Mouse (Mus musculus) small intestine, adult 2 months (tissue): ENCODE results near the gene Ep300. TPM values are rescaled to one million over a fixed set of nuclear protein-coding genes. Genes with fewer than 3 reads are reported as not detected.

Source experiments
- H3K27ac ChIP-seq: fragments of 200-500 bp; 2 replicates; pipeline ENCODE4 v1.5.1; 2012; ENCODE audit warnings: low read depth, low read length, control low read depth, inconsistent platforms; ENCODE audit not compliant: insufficient read depth
- H3K27me3 ChIP-seq: fragments of 200-500 bp; 2 replicates; pipeline ENCODE4 v1.6.1; 2012; ENCODE audit warnings: mild to moderate bottlenecking, moderate library complexity, low read length, inconsistent platforms; ENCODE audit not compliant: control insufficient read depth, insufficient read depth
- H3K36me3 ChIP-seq: fragments of 200-500 bp; 2 replicates; pipeline ENCODE4 v1.6.1; 2012; ENCODE audit warnings: mild to moderate bottlenecking, low read length, control low read depth, inconsistent platforms; ENCODE audit not compliant: control insufficient read depth, insufficient read depth
- H3K4me1 ChIP-seq: fragments of 200-500 bp; 2 replicates; pipeline ENCODE4 v1.6.1; 2012; ENCODE audit warnings: low read length, inconsistent platforms, mixed read lengths; ENCODE audit not compliant: control insufficient read depth, insufficient read depth, insufficient read length
- H3K4me3 ChIP-seq: fragments of 200-500 bp; 2 replicates; pipeline ENCODE4 v1.5.1; 2012; ENCODE audit warnings: low read depth, mild to moderate bottlenecking, control low read depth, inconsistent platforms, low read length, moderate library complexity
- CTCF ChIP-seq: fragments of 200-500 bp; IDR thresholded peaks from 2 replicates; pipeline ENCODE4 v1.5.1; 2012; ENCODE audit warnings: low read depth, mild to moderate bottlenecking, control low read depth, inconsistent platforms, low read length, moderate library complexity, mixed read lengths; ENCODE audit not compliant: insufficient replicate concordance, insufficient read length; ENCODE audit errors: extremely low read depth
- POLR2A ChIP-seq: fragments of 200-500 bp; IDR thresholded peaks from 2 replicates; pipeline ENCODE4 v1.6.1; 2012; ENCODE audit warnings: low read depth, mild to moderate bottlenecking, control low read depth, inconsistent platforms, low read length, moderate library complexity
- WGBS: fragments of 180-500 bp; shearing (Covaris S2); methylation state at CpG from one replicate; pipeline ENCODE4 v1.1.7; 2018; 5-methylcytosine and 5-hydroxymethylcytosine counted together
- polyA plus RNA-seq: library from polyadenylated mRNA; depleted of rRNA; stranded (reverse); fragments of >200 nt; gene quantifications from 2 replicates; pipeline ENCODE4 v1.2.3, GENCODE M21; 2012

Gene Ep300
- polyA plus RNA-seq, 1 experiment: 33.3 TPM

- no peaks in the 10 kb centered on the region for H3K36me3 ChIP-seq
- WGBS: 21% methylated on average over 2 of the region's 2 CpGs
- no peaks in the 10 kb centered on the region for H3K27me3 ChIP-seq
- no peak overlapping the region for H3K27ac ChIP-seq
- TF ChIP-seq CTCF (no peak), POLR2A (no peak)
- 0 out of 2 replicates have a peak overlapping the region, but pooled peaks have one; percentile 16 for H3K4me3 ChIP-seq
- H3K4me1 ChIP-seq: peaks cover 12% of the 10 kb centered on the region; the same call in 1 of the 2 replicates
These were observed 17.1 kb upstream of the Ep300 start for GRCm38 (mm10) chr15:81568093-81568492.

GRCm38 (mm10) chr15:81568592-81568991 lies 16.6 kb upstream of the Ep300 start:
- Histone ChIP-seq H3K27ac (peak overlapping the region; percentile 57; the same call in 1 of the 2 replicates), H3K36me3 (no peaks in the 10 kb centered on the region), H3K4me3 (no peak overlapping the region), H3K4me1 (peaks cover 12% of the 10 kb centered on the region; the same call in 1 of the 2 replicates), H3K27me3 (no peaks in the 10 kb centered on the region)
- TF ChIP-seq CTCF: no peak
- TF ChIP-seq POLR2A: no peak
- 16% methylated on average over 2 of the region's 2 CpGs for WGBS

GRCm38 (mm10) chr15:81576961-81577360 lies 8.2 kb upstream of the Ep300 start:
- peaks cover 4% of the 10 kb centered on the region; the same call in 1 of the 2 replicates for H3K4me1 ChIP-seq
- H3K27me3 ChIP-seq: no peaks in the 10 kb centered on the region
- H3K27ac ChIP-seq: no peak overlapping the region
- WGBS: 29% methylated on average over 3 of the region's 3 CpGs
- TF ChIP-seq CTCF: no peak
- no peak for TF ChIP-seq POLR2A
- H3K4me3 ChIP-seq: no peak overlapping the region
- no peaks in the 10 kb centered on the region for H3K36me3 ChIP-seq

- Histone ChIP-seq H3K4me1 (peaks cover 4% of the 10 kb centered on the region; the same call in 1 of the 2 replicates), H3K27ac (no peak overlapping the region), H3K4me3 (no peak overlapping the region), H3K36me3 (no peaks in the 10 kb centered on the region), H3K27me3 (no peaks in the 10 kb centered on the region)
- 69% methylated on average over 7 of the region's 7 CpGs for WGBS
- TF ChIP-seq CTCF: no peak
These were observed 7.4 kb upstream of the Ep300 start for GRCm38 (mm10) chr15:81577743-81578165.

- Histone ChIP-seq H3K27ac (peak overlapping the region; percentile 88), H3K4me1 (no peaks in the 10 kb centered on the region; the same call in 1 of the 2 replicates), H3K27me3 (no peaks in the 10 kb centered on the region), H3K4me3 (peak overlapping the region; percentile 77), H3K36me3 (peaks cover 3% of the 10 kb centered on the region; the same call in 1 of the 2 replicates)
- WGBS: 4% methylated on average over 3 of the region's 3 CpGs
- no peak for TF ChIP-seq POLR2A
- no peak for TF ChIP-seq CTCF
These were observed 685 bp upstream of the Ep300 start for GRCm38 (mm10) chr15:81584466-81584865.

GRCm38 (mm10) chr15:81585746-81586461 lies 753 bp downstream of the Ep300 start:
- TF ChIP-seq POLR2A (peak; percentile 83), CTCF (0 out of 2 replicates have a peak, but pooled peaks have one; percentile 24)
- under 1% methylated on average over 73 of the region's 77 CpGs for WGBS
- H3K27ac ChIP-seq: peak overlapping the region; percentile 100
- H3K4me3 ChIP-seq: peak overlapping the region; percentile 94
- peaks cover 2% of the 10 kb centered on the region; the same call in 1 of the 2 replicates for H3K4me1 ChIP-seq
- peaks cover 7% of the 10 kb centered on the region for H3K36me3 ChIP-seq
- H3K27me3 ChIP-seq: no peaks in the 10 kb centered on the region

GRCm38 (mm10) chr15:81586466-81586865 lies 1.3 kb downstream of the Ep300 start:
- no peak for TF ChIP-seq POLR2A
- no peak for TF ChIP-seq CTCF
- H3K4me3 ChIP-seq: peak overlapping the region; percentile 94
- H3K27me3 ChIP-seq: no peaks in the 10 kb centered on the region
- H3K4me1 ChIP-seq: peaks cover 2% of the 10 kb centered on the region; the same call in 1 of the 2 replicates
- under 1% methylated on average over 28 of the region's 28 CpGs for WGBS
- peak overlapping the region; percentile 100 for H3K27ac ChIP-seq
- peaks cover 7% of the 10 kb centered on the region for H3K36me3 ChIP-seq
